ENCODE assay signal across 12 mouse cellular contexts in genomic region chr14:45434220-45434619, GRCm38 (mm10). TPM values are rescaled to one million over a fixed set of nuclear protein-coding genes. Genes with fewer than 3 reads are reported as not detected.
DNase-seq lines count a peak whose midpoint lies in the region; ATAC-seq and TF ChIP-seq lines count a peak whose summit lies in the region.
"Had no signal": no experiment of that assay in that cellular context is flagged by ENCODE, and none has a peak within 500 bp of the region (broad histone marks: within the 10 kb centered on the region; RNA-seq: fewer than 3 reads in every experiment).

No protein-coding gene starts in this region.

- no peak for ATAC-seq in CD4-positive, CD25-positive, alpha-beta regulatory T cell, adult 4 months

- TF ChIP-seq CTCF in layer of hippocampus, adult 2 months (conservative IDR thresholded peaks at IDR 0.05) = peak; percentile 81

- H3K4me3 ChIP-seq in layer of hippocampus, adult 2 months = no peak overlapping the region
- H3K4me3 ChIP-seq: heart, embryonic 15.5 days; liver, embryonic 15.5 days had no signal

- H3K27ac ChIP-seq in layer of hippocampus, adult 2 months = no peak overlapping the region
- H3K27ac ChIP-seq: heart, embryonic 15.5 days; liver, embryonic 15.5 days had no signal

- DNase-seq in CD4-positive, CD25-positive, alpha-beta regulatory T cell, adult 2 months (ENCODE audit: low read depth, low spot score) = peak; percentile 5
- no peak for DNase-seq in layer of hippocampus, adult 2 months (ENCODE audit: low spot score in 2 of 2)
- no peak for DNase-seq in layer of hippocampus, postnatal 10 days (ENCODE audit: low spot score in 2 of 2)
- DNase-seq in A20 (ENCODE audit: low read depth, low spot score) (peak; percentile 26), R1 (ENCODE audit: low read depth, low spot score) (peak; percentile 71)
- no peak for DNase-seq in retina, embryonic 14.5 days (ENCODE audit: low spot score)
- no peak for DNase-seq in urinary bladder, postnatal 25 days (ENCODE audit: low spot score)
- DNase-seq: cerebellum, adult 11 months; kidney, postnatal 4 days had no signal

RNA-seq across cellular contexts. Expression of gene Gnpnat1, which starts 29.5 kb away (rescaled TPM):
- 10 to 100 TPM; 68.3 to 79.2 TPM for polyA plus RNA-seq in CD4-positive, CD25-positive, alpha-beta regulatory T cell, adult 4 months (2017; shearing (Covaris generic))
- total RNA-seq in layer of hippocampus, adult 2 months (2021) = 10 to 100 TPM; 18.4 to 19.3 TPM
- 10 to 100 TPM; 14.9 to 15.9 TPM for total RNA-seq in layer of hippocampus, postnatal 10 days (2021)

Comparison
In these comparisons a context has a peak if more than half of its experiments do, and no peak if none do; other contexts are left out.
1. DNase-seq: peak in CD4-positive, CD25-positive, alpha-beta regulatory T cell, adult 2 months (single experiment), A20 (single experiment) and R1 (single experiment); none in layer of hippocampus, adult 2 months (0 of 2), layer of hippocampus, postnatal 10 days (0 of 2), retina, embryonic 14.5 days (single experiment) and urinary bladder, postnatal 25 days (single experiment).